Mouse (Mus musculus) lung, postnatal 10 days (tissue): Measurements from ENCODE around the gene Gm4869.
"Not testable (repeated sequence)": the region's sequence is repeated elsewhere in the genome, so short reads cannot be mapped to it uniquely, and the experiment has no call there.

ENCODE experiments used
- DNase-seq: peaks from one replicate; pipeline ENCODE4 v3.0.0; 2021

Gene Gm4869

DNA sequence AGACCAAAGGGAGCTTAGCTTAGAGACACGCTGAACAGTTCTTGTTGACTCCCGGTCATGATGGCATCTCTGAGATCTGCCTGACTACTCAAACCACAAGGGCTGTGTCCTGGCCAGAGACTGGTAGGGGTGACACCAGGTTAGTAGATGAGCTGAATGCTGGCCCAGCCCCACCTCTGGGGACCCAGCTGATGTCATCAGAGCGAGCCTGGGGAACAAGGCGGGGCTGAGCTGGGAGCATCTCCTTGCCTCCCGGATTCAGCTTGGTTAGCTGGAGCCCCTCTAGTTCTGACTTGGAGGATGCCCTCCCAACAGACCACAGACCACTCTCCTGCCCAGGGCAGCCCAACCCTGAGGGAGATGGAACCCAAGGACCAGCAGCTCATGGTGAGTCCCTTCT is at the start of gene Gm4869:
TSS of gene Gm4869 (plus strand) at position 301 of the 400 bp plus-strand sequence.
- no peak for DNase-seq

DNA sequence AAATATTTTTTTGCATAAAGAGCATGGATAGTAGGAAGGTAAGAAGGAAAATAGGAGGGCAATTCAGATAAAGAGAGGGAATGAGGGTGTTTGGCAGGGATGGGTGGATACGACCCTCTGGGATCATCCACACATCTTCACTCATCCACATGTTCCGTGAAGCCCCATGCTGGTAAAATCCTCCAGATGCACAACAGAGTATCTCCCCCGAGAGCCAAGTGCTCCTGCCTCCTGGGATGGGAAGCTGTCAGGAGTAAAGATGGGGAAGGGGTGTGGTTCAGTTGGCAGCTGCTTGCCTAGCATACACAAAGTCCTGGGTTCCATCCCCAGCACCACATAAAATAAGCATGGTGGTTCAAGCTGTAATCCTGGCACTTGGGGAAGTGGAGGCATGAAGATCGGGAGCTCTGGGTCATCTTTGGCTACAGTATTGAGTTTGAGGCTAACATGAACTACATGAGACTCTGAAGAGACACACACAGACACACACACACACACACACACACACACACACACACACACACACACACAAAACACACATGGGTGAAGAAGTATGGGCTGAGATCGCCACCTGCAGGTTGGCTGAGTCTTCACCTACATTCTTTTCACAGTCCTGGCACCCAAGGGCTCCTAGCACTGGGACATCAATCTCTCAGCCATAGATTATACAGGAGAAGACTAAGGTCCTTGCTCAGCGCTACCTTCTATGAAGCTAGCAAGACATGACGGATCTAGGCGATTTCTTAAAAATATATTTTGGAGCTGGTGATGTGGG is 49.1 kb upstream of the Gm4869 start:
- peak; percentile 60 for DNase-seq

DNA sequence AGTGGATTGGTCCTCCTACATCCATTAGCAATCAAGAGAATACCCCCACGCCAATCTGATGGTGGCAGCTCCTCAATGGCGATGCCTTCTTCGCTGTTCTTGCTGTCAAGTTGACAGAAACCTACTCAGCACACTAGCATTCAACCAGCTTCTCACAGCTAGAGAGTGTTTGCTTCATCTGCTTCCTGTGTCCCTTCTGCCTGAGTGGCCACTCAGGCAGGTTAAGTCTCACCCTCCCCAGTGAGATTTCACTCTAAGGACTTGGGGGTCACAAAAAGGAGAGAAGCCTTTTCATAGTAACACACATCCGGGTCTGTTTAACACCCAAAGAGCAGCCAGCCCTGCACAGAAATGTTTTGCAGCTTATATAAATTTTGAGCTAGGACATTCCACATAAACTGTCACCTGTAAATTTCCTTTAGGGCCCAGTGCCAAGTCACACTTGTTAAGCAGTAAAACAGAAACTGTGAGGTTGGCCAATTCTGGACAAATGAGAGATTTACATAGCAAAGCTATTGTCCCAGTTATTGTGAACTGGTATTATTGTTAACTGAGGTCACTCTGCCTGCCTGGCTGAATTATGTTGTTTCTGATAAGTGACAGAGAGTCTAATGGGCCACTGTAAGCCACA is 42.7 kb upstream of the Gm4869 start:
- DNase-seq = peak; percentile 57

DNA sequence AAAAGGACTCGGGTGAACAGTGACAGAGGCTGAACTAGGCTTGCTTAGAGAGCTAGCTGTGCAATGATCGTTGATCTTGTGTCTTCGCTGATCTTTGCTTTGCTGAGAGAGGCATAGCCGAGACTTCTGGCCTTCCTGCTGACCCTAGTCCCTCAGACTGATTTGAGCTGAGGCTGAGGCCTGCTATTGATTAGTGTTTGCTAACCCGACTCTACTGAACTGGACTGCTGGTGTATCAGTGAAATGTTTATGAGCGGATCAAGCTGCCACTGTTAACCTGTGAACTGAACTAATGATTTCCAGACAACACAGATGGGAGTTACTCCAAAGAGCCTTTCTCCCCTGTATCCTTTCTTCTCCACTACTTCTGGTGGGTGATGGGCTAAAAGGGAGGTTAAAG is 40.3 kb upstream of the Gm4869 start:
- no peak for DNase-seq

DNA sequence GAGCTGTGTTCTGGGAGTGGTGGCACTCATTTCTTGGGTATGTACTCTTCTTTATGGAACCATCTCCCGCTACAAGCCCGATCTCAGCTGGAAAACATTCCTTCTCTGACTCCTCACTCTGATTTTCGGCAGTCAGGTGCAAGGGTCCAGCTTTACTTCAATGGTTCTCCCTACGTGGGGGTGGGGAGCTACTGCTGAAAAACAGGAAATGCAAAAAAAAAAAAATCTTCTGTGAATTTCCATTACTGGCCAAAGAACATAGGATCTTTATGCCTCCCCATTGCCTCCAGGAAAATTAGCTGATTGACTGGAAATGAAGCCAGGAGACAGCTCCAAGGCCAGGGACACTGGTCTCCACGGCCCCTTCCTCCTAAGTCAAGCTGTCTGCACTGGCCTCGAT is 38.8 kb upstream of the Gm4869 start:
- DNase-seq = no peak

DNA sequence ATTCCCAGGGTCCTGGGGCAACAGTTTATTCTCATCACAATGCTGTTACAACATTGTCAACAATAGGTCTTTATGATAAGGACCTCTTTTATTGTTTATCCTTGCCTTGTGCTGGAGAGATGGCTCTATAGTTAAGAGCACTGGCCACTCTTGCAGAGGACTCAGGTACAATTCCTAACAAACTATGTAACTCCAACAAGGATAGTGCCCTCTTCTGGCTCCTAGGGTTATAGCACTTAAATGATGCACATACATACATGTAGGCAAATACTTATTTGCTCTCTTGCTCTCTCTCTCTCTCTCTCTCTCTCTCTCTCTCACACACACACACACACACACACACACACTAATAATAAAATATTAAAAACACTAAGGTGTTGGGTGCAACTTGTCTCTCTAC is 36.6 kb upstream of the Gm4869 start:
- no peak for DNase-seq

DNA sequence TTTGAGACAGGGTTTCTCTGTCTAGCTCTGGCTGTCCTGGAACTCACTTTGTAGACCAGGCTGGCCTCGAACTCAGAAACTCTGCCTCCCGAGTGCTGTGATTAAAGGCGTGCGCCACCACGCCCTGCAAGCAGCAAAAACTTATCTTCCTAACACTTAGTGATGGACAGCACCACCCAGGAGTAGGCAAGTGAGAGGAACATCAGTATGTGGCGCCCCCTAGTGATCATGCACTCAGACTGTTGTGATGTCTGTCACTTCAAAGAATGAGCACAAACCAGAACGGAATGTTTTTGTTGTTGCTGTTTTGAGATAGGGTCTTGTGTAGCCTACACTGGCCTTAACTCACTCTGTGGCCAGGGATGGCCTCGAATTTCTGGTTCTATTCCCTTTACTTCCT is 34.1 kb upstream of the Gm4869 start:
- peak; percentile 81 for DNase-seq

DNA sequence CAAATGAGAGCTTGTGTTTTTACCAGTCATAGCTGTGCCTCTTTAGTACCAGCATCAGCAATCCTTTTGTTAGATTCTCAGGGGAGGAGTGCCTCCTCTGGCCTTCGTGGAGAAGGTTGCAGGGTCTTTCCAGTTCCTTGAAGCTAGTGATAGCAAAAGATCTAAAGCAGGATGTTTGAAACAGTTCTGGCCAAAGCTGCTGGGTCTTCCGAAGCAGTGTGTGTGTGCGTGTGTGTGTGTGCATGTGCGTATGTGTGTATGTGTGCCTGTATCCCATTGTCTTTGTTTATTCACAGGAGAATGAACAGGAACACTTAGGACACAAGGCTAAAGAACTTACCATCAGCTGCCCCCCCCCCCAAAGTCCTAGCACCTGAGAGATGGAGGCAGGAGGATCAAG is 30.8 kb upstream of the Gm4869 start:
- DNase-seq = peak; percentile 59

DNA sequence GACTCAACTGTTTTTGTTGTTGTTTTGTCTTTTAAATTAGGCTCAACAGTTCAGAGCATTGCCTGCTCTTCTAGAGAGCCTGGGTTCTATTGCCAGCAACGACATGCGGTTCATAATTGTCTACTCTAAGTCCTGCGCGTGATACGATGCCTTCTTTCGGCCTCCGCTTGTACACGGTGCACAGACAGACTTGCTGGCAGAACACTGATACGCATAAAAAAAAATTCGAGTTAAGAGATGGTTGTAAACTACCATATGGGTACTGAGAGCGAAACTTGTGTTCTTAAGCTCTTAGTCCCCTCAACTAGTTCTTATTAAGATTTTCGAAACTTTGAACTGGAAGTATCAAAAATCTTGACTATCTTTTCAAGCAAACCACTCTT is 27.3 kb upstream of the Gm4869 start:
- DNase-seq = no peak

DNA sequence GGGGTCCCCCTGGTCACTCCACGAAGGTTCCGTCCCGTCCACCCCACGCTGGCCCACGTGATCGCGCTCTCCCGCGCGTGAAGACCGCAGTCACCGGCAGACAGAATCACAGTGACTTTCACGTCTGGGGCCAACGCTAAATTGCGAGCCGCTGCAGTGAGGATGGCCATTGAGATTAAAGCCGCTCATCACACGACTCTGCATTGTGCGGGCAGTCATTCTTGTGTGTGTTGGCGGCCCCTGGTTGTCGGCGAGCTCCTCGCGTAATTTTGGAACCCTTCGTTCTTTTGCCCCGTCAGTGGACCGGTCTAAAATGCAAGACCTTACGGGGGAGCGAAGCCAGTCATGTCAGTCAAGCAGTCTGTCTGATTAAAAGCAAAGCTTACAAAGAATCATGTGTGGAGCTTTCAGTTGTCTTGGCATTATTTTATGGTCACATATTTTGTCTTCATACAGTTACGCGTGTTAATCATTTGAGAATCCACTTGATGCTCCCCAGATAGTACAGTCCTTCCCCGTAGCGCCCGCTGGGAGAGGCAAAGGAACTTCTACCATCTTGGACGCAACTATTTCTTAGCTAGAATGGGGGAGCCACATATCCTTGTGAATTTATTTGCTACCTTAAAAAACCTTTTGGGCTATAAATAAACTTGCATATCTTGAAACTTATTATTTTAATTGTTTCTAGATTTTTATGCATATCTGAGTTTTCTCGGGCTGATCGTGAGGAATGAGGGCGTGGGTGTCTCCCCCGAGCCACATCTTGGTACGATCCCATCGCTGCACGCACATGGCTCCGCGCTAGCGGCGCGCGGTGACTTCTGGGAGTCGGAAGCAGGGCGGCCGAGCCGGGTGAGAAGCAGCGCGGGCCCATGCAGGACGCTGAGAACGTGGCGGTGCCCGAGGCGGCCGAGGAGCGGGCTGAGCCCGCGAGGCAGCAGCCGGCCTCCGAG is 26.7 kb upstream of the Gm4869 start, which contains the start of gene Eif3b:
TSS of gene Eif3b (plus strand) at position 840 of the 953 bp plus-strand sequence.
- DNase-seq = peak; percentile 91

DNA sequence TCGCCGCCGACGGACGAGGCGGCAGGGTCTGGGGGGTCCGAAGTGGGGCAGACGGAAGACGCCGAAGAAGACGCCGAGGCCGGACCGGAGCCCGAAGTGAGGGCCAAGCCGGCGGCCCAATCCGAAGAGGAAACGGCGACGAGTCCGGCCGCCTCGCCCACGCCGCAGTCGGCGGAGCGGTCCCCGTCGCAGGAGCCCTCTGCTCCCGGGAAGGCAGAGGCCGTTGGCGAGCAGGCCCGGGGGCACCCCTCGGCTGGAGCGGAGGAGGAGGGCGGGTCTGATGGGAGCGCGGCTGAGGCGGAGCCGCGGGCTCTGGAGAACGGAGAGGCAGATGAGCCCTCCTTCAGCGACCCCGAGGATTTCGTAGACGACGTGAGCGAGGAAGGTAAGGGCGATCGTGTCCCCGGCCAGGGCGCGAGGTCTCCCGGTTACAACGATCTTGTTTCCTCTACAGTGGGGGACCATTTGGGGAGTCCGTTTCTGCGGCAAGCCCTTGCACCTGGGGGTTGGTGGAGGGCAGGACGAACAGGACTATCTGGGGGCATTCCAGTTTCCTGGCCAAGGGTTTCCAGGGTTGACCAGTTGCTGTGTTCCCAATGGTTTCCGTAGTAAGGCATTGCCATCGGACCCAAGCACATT is 25.9 kb upstream of the Gm4869 start:
- peak; percentile 50 for DNase-seq

DNA sequence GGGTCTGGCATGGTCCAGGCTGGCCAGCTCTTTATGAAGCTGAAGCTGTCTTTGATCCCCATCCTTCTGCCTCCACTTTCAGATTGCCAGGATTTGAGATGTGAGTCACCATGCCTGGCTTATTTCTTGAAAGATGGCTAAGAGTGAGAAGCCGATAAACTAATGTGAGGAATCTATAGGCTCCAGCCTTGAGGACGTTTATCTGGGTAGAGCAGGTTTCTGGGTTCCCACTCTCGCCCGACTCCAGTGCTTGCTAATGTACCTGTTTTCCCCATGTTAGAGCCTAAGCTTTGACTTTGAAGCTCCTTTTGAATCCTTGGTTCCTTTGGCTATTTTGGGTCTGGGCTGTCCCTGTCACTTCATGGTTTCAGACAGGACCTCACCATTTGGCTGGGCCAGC is 24.8 kb upstream of the Gm4869 start:
- no peak for DNase-seq

DNA sequence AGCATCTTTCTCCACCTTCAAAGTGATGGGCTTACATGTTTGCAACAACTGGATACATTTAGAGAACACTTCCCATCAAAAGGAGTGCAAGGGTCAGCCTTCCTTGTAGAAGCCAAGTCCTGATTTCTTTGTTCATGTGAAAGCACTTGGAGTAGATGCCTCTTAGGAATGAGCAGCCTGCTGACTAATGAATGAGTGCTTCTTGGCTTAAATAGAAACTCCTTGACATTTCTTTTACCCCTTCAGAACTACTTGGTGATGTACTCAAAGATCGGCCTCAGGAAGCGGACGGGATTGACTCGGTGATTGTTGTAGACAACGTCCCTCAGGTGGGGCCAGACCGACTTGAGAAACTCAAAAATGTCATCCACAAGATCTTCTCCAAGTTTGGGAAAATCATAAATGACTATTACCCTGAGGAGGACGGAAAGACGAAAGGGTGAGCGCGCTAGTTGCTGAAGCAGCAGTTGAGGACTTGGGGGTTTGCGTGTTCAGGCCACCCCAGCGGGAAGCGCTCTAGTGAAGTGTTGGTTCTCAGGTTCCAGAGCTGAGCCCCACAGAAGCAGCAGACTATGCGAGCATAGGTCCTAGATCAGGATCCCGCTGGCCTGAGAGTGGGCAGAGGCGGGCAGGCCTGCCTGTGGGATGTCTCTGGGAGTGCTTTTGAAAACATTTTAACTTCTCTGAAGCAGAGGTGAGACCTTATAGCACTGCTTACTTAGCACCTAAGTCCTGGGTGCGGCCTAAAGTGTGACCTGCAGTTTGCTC is 20.2 kb upstream of the Gm4869 start:
- DNase-seq = peak; percentile 25

DNA sequence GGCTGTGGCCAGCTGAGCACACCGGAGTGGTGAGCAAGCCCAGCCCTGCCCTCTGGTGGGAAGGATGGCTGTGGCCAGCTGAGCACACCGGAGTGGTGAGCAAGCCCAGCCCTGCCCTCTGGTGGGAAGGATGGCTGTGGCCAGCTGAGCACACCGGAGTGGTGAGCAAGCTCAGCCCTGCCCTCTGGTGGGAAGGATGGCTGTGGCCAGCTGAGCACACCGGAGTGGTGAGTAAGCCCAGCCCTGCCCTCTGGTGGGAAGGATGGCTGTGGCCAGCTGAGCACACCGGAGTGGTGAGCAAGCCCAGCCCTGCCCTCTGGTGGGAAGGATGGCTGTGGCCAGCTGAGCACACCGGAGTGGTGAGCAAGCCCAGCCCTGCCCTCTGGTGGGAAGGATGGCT is 6.3 kb upstream of the Gm4869 start:
- DNase-seq = not testable (repeated sequence)

DNA sequence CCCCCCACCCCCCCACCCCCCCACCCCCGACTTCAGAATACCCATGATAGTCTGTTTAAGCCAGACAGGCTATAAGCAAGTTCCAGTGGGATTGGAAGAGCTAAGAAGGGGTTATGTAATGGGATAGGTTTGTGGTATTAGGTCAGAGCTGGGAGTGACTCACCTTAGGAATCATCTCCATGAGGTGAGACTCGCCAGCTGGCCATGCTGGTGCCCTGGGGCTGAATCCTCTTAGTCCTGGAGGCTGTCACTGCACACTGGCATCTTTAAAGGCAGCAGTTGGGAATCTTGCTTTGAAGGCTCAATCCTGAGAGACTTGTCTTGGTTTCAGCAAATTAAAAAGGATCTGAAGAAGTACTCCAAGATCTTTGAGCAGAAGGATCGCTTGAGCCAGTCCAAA is 4.0 kb upstream of the Gm4869 start:
- no peak for DNase-seq

DNA sequence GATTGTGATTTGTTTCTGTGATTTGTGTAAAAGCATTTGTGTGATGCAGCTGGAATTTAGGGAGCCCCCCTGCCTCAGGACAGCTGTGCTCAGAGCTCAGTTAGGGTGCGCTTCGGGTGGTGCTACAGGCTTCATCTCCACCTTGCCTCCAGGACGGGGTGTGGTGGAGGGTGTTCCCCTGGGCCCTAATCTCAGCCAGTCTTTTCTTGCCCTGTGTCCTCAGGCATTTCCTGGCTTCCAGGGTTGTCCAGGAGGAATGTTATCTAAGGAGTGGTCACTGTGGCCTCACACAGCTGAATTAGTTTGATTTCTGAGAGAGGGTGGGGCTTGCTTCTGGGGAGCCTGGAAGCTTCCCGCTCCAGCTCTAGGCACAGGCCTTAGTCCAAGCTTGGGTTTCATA is 1.4 kb upstream of the Gm4869 start:
- peak; percentile 13 for DNase-seq

DNA sequence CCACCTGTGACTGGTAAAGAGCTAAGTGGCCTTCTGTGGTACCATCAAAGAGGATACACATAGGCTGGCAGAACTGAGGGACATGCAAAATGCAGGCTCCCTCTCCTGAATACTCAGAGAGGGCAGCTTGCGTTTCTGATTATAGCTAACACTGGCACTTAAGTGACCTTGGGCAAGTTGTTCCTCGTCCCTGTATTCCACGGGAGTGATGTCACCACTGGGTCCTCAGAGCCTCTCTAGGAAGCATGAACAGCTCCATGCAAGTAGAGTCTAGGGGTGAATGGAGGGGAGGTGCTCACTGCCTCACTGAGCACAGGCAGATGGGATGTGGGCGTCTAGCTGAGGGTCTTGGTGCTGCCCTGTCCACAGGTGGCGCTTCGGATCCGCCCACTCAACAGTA is 609 bp downstream of the Gm4869 start:
- no peak for DNase-seq

DNA sequence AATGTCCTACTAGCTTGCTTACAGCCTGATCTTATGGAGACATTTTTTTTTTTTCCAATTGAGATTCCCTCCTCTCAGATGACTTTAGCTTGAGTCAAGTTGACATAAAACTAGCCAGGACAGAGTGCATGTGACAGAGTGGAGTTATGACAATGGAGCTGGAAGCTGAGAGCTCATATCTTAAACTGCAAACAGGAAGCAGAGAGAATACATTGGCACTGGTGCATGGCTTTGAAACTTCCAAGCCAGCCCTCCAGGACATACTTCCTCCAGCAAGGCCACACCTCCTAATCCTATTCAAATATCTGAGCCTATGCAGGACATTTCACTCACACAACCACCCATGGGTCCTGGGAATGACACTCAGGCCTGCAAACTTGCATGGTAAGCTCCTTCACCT is 9.0 kb downstream of the Gm4869 start:
- DNase-seq = peak; percentile 29

DNA sequence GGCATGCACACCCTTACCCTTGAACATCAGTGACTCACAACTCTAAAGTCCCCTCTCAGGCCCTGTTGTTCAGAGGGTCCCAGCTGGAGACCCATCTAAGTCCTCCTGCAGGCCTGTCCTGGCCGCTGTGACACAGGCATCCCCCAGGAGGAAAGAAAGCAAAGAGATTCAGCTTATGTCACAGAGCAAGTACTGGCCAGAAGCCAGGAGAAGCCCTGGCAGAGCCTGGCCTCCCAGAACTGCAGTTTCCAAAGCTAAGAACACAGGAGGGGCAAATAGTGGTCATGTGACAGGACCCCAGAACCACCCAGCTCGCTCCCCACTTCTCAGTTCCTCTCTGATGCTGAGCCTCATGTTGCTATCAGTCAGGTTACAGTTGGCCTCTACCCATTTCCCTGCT is 10.0 kb downstream of the Gm4869 start:
- DNase-seq = peak; percentile 13

DNA sequence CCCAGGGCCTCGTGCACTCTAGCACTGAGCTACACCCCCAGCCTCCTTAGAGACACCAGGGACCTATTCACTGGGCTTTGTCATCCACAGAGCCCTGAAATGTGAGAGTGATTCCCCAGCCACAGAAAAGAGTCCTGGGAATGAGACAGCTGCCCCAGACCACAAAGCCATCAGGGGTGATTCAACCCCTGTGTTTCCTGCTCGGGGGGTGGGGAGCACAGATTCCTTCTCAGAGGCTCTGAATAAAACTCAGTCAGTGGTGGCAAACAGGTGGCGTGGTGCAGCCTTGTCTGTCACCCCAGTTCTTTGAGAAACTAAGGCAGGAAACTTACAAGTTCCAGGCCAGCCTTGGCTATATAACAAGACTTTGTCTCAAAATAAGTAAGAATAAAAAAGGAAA is 16.0 kb downstream of the Gm4869 start:
- no peak for DNase-seq

DNA sequence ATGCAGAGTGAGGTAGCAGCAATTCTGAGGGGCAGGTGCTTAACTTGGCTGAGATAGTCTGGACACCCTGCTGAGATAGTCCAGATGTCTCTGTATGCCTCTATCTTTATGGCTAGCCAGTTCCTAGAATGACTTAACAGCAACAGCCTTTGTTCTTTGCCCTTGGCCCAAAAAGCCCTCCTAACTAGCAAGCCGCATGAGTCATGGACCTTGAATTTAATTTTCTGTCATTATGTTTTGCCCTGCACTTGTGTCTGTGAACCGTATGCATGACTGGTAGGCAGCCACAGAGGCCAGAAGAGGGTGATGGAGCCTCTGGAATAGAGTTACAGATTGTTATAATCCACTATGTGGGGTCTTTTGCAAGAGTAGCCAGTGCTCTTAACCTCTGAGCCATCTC is 17.7 kb downstream of the Gm4869 start:
- DNase-seq = not testable (repeated sequence)

DNA sequence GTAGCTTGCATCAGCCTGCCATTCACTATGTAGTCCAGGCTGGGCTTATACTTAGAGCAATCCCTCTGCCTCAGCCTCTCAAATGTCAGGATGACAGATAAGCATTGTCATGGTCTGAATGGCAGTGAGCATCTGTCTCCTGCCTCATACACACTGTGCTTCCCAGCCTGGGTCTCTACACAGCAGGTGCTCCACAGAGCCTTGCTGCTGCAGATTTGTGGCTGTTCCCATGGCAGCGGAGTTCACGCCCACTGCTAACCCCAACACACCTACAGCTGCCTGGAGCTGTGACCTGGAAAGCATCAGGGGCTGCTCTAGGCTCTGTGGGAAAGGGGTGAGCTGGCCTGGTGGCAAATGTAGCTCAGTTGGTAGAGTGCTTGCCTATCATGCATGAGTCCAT is 19.5 kb downstream of the Gm4869 start:
- no peak for DNase-seq
